Mouse (Mus musculus) layer of hippocampus, adult 9-10 months (tissue): Measurements from ENCODE around the gene Lgals8.

ENCODE experiments used
- DNase-seq: peaks from one replicate; pipeline ENCODE4 v3.0.0; 2022; ENCODE audit warnings: low spot score

Gene Lgals8

DNA sequence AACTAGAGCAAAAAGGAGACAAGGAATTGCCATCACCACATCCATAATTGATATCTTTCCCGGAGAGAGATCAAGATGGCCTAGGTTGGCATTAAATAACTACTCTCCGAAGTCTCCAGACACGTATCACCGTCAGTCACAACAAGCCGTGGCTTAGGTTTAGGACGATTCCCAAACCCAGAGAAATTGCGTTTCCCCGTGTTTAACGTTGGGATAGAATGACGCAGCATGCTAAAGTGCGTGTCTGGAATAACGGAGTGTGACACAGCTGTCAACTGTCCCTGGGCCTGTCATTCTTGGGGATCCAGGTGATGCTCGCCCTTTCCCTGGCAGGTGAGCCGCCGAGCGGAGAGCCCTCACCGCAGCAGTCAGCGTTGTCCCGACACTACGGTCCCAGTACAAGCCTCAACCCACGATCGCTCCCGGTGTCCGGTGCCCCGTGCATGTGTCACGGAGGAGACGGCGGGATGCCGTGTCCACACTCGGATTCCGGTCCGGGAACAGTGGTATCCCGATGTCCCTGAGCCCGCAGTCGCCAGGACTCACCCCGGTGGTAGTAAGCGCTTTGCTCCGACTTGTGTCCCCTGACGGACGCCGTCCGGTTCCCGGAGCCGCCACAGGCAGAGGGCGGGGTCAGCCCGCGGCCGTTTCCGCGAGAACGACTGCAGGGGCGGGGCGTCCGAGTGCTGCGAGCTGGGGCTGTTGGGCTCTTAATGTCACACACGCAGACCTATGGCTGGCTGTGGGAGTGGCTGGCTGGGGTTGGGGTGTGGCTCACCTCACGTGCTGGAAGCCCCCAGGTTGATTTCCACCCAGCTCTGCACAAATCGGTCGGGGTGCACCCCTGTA is 3.6 kb downstream of the Lgals8 start:
- DNase-seq: peak; percentile 39

GRCm38 (mm10) chr13:12460443-12460842 is 4.3 kb downstream of the Lgals8 start:
- DNase-seq: peak; percentile 35

DNA sequence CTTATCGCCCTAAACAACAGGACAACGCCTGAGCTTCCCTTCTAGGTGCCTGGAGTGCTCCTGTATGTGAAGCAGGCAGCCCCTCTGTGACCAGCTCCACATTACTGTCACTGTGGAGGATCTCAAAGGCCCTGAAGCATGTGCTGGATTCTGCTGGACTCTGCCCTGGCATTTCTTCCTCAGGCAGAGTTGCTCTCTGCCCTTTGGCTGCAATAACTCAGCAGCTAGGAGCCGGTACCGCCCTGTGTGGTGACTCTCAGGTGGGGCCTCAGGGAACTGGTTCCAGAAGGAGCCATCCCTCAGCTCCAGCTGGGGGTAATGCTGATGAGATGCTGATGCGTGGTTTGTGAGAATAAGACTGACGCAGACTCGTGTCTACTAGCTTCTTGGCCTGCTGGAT is 8.0 kb downstream of the Lgals8 start:
- DNase-seq: no peak

DNA sequence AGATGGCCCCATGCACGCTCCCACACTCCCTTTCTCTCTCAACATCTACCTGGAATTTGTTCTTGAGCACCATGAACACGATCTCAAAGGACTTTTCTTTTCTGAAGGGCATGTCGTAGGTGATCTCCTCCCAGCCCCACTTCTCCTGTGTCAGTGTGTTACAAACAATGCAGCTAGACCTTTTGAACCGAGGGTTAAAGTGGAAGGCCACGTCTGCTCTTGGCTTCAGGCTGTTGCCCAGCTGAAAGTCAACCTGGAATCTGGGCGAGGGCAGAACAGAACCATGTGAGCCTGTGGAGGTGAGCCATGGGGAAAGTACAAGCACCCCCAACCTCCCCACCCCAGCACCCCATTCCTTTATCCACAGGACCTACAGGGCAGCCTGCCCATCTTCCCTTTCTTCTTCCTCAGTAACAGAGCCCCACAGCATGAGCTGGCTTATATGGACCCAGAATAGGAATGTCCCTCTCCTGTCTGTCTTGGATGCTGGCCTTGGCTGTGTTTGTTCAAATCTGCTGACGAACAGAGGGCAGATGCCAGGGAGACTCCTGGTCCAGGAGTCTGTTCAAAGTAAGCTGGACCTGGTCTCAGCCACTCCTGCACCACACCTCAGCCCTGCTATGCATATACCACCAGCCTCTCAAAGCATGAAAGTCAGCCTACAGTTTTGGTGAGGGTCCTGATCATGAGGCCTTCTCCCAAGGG is 9.9 kb downstream of the Lgals8 start:
- DNase-seq: no peak

DNA sequence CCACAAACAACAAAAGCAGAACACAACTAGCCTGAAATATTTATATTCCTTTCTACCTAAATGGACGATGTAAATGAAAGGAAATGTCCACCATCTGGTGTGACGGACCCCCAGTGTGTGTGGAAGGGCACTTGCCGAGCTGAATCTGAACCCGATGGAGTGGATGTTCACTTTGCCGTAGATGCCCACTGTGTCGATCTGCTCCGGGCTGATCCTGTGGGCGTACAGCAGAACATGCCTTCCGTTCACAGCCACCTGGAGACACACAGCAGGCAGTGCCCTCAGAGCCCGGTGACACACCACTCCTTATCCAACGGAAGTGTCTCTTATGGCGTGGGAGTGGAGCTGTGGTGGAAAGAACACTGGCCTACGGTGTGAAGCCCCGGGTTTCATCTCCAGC is 11.6 kb downstream of the Lgals8 start:
- DNase-seq: no peak

DNA sequence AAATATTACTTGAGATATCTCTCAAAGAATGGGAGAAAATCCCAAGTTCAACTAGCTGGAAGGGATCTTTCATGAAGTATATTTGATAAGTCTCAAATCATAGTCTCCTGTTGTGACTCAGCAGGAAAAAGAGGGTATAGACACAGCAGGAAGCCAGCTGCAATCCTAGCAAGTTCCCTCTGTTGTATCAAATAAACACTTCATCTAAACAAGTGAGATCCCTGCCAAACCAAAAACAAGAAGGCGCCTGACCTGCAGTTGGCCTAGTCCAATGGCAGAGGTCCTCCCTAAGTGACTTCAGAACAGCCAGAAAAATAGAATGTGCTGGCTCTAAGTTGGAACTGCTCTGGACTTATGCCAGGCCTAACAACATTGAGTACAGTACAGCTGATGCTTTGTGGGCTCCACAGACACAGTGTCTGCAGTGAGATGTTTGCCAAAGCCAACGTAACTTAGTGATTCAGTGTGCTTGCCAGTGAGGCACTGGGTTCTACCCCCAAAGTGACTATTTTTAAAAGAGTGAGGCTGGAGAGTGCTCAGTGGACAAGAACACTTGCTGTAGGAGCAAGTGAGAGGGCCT is 22.6 kb downstream of the Lgals8 start:
- DNase-seq: peak; percentile 42

DNA sequence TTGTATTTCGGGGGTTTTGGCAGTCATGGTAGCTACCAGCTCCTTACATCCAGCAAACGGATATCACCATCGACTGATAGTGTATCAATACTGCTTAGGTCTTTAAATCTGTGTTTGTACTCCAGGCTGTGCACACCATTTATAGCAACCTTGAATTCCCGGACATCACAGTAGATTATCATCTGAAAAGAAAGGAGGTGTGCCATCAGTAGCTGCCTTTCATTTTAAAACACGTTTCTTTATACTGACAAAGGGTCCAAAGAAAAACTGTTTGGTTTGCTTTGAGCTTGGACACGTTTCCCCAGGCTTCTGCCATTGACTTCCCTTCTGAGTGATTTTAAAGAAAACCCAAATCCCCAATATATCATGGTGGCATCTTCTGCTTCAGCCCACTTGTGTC is 23.9 kb downstream of the Lgals8 start:
- DNase-seq: no peak

GRCm38 (mm10) chr13:12439586-12439985 is 25.2 kb downstream of the Lgals8 start:
- no peak for DNase-seq

GRCm38 (mm10) chr13:12433843-12434242 is 30.9 kb downstream of the Lgals8 start:
- DNase-seq: no peak

DNA sequence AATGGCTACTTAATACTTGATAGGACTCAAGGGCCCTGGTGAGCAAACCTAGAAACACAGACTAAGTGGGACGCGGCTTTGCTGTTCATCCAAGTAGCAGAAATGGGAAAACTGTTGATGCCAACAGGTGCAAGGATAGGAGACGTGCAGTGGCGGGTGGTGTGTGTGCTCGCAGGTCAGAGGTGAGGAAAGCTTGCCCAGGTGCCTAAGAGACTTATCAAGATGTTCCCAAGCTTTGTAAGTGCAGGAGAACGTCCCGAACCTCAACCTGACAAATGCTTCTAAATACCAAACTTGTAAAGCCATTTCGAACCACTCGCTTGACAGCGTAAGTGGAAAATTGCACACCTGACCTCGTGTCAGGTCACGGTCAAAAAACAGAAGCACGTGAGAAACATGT is 36.2 kb downstream of the Lgals8 start:
- DNase-seq: no peak

GRCm38 (mm10) chr13:12420596-12420995 is 44.1 kb downstream of the Lgals8 start:
- no peak for DNase-seq

GRCm38 (mm10) chr13:12412016-12412415 is 52.7 kb downstream of the Lgals8 start:
- no peak for DNase-seq

DNA sequence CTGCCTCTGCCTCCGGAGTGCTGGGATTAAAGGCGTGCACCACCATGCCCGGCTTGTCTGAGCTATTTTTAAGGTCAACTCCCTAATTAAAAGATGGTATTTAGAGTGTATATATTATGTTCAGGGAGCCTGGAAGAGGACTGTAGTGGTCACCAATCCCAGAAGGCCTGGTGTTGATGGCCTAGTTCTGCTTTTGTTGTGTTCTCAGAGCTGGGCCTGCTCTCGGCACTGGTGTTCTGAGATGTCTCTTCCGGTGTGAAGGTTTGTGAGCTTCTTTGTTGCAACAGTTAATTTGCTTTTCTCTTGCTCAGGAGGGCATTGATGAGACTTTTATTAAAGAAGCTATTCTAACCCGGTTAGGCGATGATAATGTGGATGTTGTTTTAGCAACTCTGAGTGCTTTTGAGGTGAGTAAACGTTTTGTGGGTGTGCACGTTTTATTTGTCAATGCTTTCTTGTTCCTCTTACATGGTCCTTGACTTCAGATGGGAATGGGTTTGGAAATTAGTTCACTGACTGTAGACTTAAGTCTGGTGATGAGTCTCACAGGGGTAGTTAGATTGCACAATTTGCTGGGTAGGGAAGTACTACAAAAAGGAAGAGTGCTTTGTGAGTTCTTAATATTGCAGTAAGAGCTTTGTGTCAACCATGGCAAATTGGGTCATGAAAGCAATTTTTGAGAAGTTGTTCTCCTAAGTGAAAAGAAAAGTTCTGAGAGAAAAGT is 56.2 kb downstream of the Lgals8 start:
- DNase-seq: no peak

DNA sequence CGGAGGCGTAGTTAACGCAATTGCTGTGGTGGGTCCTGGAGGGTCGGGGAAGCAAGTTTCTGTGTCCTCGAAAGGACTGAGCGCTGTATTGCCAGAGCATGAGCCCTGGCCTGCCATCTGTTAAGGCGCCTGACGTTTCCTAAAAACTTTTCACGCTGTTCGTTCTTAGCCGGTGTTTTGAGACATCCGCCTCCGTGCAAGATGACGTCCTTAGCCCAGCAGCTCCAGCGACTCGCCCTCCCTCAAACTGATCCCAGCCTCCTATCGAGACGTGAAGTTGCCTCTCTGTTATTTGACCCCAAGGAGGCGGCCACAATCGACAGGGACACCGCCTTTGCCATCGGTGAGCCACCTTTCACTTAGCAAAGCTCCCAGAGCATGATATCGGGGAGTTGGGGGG is 69.2 kb downstream of the Lgals8 start:
- DNase-seq: no peak

GRCm38 (mm10) chr13:12394609-12395505 is 69.9 kb downstream of the Lgals8 start, which contains the start of gene Heatr1:
Heatr1 (plus strand) TSS chr13:12395027.
- peak; percentile 91 for DNase-seq
